Mouse (Mus musculus) hindbrain, embryonic 16.5 days (tissue): Measurements from ENCODE around the gene Gm20458. TPM values are rescaled to one million over a fixed set of nuclear protein-coding genes. Genes with fewer than 3 reads are reported as not detected.

Source experiments
- ATAC-seq: fragments of 200-750 bp; cut with Nextera tagmentation; 2 replicates; pipeline ENCODE4 v1.8.0; 2017; ENCODE audit warnings: moderate TSS enrichment, moderate library complexity
- H3K27ac ChIP-seq: fragments of 300-500 bp; sonication (generic); 2 replicates; pipeline ENCODE4 v1.5.1; 2014; ENCODE audit warnings: low read depth, mild to moderate bottlenecking, control low read depth, low read length, moderate library complexity
- H3K27me3 ChIP-seq: fragments of 300-500 bp; sonication (generic); replicated peaks from 2 replicates; pipeline ENCODE4 v1.6.1; 2014; ENCODE audit warnings: low read length; ENCODE audit not compliant: control insufficient read depth, insufficient read depth
- H3K36me3 ChIP-seq: fragments of 300-500 bp; sonication (generic); 2 replicates; pipeline ENCODE4 v1.6.1; 2014; ENCODE audit warnings: mild to moderate bottlenecking, low read length, moderate library complexity, mixed read lengths; ENCODE audit not compliant: control insufficient read depth, insufficient read depth
- H3K4me1 ChIP-seq: fragments of 300-500 bp; sonication (generic); 2 replicates; pipeline ENCODE4 v1.6.1; 2014; ENCODE audit warnings: low read depth, low read length; ENCODE audit not compliant: control insufficient read depth, insufficient read depth
- H3K4me2 ChIP-seq: fragments of 300-500 bp; sonication (generic); 2 replicates; pipeline ENCODE4 v1.6.1; 2014; ENCODE audit warnings: mild to moderate bottlenecking, low read length, control low read depth, moderate library complexity
- H3K4me3 ChIP-seq: fragments of 300-500 bp; sonication (generic); 2 replicates; pipeline ENCODE4 v1.5.1; 2014; ENCODE audit warnings: mild to moderate bottlenecking, low read length, control low read depth, moderate library complexity
- H3K9ac ChIP-seq: fragments of 300-500 bp; sonication (generic); 2 replicates; pipeline ENCODE4 v1.6.1; 2014; ENCODE audit warnings: low read depth, mild to moderate bottlenecking, control low read depth, low read length, moderate library complexity
- H3K9me3 ChIP-seq: fragments of 300-500 bp; sonication (generic); 2 replicates; pipeline ENCODE4 v1.6.1; 2014; ENCODE audit warnings: mild to moderate bottlenecking, low read length, moderate library complexity; ENCODE audit not compliant: control insufficient read depth
- WGBS: fragments of 180-500 bp; shearing (Covaris S2); extraction: QIAGEN DNeasy Blood & Tissue Kit; methylation state at CpG from one replicate; pipeline ENCODE4 v1.1.7; 2014; 5-methylcytosine and 5-hydroxymethylcytosine counted together
- polyA plus RNA-seq: library from polyadenylated mRNA; unstranded; fragments of >200 nt; fragmentation: Nextera tagmentation; extraction: Ambion mirVana; gene quantifications from 2 replicates; pipeline ENCODE4 v1.2.1, GENCODE M21; 2015

The Gm20458 gene
- polyA plus RNA-seq, 1 experiment from 2014 or later, result 12.3 TPM

DNA sequence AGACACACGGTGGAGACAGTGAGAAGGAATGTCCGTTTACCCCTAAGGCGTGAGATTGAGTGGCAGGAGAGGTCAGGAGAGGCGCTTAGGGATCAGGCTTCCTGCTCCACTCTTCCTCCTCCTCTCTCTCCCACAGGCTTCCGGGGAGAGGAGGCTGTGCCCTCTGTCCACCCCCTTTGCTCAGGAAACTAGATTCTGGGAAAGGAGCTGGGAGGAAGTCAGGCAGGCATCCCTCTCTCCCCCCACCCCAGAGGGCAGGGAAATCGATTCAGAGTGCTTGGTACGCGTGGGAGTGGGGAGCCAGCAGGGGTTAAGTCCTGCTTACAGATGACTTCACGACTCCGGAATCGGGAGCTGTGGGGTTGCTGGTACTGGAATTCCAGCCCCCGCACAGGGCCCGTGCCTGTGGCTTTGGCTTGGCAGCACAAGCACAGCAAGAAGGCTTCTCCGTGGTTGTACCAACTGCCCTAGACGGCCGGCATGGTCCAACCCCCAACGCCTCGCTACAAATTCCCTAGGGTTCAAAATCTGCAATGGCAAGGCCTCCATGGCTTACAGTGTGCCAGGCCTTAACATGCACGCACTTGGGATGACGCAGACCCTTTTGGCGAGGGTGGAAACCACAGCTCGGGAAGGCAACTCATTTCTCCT is 28.1 kb upstream of the Gm20458 start:
- ATAC-seq, result no peak
- Histone ChIP-seq H3K4me3 (no peak overlapping the region), H3K27ac (no peak overlapping the region), H3K9ac (no peak overlapping the region), H3K9me3 (no peaks in the 10 kb centered on the region), H3K27me3 (no peaks in the 10 kb centered on the region), H3K4me2 (no peak overlapping the region), H3K36me3 (no peaks in the 10 kb centered on the region), H3K4me1 (no peaks in the 10 kb centered on the region)
- WGBS, result 34% methylated on average over 22 of the region's 22 CpGs

- Histone ChIP-seq H3K27ac (no peak overlapping the region), H3K27me3 (no peaks in the 10 kb centered on the region), H3K4me1 (no peaks in the 10 kb centered on the region), H3K4me3 (no peak overlapping the region), H3K36me3 (no peaks in the 10 kb centered on the region), H3K9me3 (no peaks in the 10 kb centered on the region), H3K4me2 (no peak overlapping the region), H3K9ac (no peak overlapping the region)
- WGBS, result 89% methylated on average over 9 of the region's 9 CpGs
- no peak for ATAC-seq
Measured at GRCm38 (mm10) chr2:164433278-164433895, 27.4 kb upstream of the Gm20458 start.

- 88% methylated on average over 3 of the region's 3 CpGs for WGBS
- ATAC-seq, result no peak
Measured at GRCm38 (mm10) chr2:164434681-164435080, 26.1 kb upstream of the Gm20458 start.

GRCm38 (mm10) chr2:164435216-164436090 is 25.3 kb upstream of the Gm20458 start:
- WGBS, result 57% methylated on average over 5 of the region's 5 CpGs
- no peaks in the 10 kb centered on the region for H3K27me3 ChIP-seq
- H3K9ac ChIP-seq, result no peak overlapping the region

More at GRCm38 (mm10) chr2:164434681-164435080, 26.1 kb upstream of the Gm20458 start:
- Histone ChIP-seq H3K9me3 (no peaks in the 10 kb centered on the region), H3K4me1 (no peaks in the 10 kb centered on the region), H3K9ac (no peak overlapping the region), H3K4me3 (no peak overlapping the region), H3K36me3 (no peaks in the 10 kb centered on the region), H3K27me3 (no peaks in the 10 kb centered on the region), H3K27ac (no peak overlapping the region), H3K4me2 (no peak overlapping the region)

DNA sequence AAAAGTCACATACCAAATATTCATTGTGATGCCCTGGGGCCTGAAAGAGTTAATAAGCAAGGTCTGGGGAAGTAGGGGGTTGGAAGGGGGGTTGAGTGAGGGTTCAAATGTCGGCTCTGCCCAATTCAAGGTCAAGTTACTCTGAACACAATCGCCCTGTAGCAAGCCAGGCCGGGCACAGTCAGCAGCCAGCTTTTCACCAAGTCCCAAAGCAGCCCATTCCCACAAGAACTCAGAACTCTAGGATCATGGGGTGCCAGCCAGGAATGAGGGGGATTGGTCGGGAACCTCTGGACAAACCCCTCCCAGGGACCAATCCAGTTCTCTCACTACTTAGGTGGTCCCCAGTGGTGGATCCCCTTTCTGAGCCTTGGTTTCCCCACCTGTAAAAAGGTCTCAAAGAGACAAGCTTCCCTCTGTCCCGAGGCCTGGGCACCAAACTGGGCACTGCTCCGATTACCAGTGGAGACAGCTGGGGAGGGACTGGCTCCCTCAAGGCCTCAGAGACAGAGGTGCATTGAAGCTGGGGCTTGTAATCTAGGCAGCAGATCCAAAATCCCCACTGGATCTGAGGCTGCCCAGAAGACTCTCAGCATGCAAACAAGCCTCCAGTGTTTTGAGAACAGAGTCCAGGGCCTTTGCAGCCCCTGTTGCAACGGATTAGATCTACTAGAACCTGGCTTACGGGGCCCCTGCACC is 24.4 kb upstream of the Gm20458 start:
- Histone ChIP-seq H3K9ac (no peak overlapping the region; the same call in 1 of the 2 replicates), H3K4me2 (no peak overlapping the region), H3K9me3 (no peaks in the 10 kb centered on the region), H3K36me3 (no peaks in the 10 kb centered on the region), H3K4me3 (no peak overlapping the region), H3K27me3 (peaks cover 5% of the 10 kb centered on the region), H3K4me1 (peaks cover 2% of the 10 kb centered on the region; the same call in 1 of the 2 replicates), H3K27ac (peak overlapping the region; percentile 48; the same call in 1 of the 2 replicates)
- ATAC-seq, result 0 out of 2 replicates have a peak, but pooled peaks have one; percentile 24
- WGBS, result 29% methylated on average over 8 of the region's 8 CpGs

More at GRCm38 (mm10) chr2:164435216-164436090, 25.3 kb upstream of the Gm20458 start:
- Histone ChIP-seq H3K27ac (no peak overlapping the region), H3K4me1 (no peaks in the 10 kb centered on the region), H3K9me3 (no peaks in the 10 kb centered on the region), H3K4me3 (no peak overlapping the region), H3K36me3 (no peaks in the 10 kb centered on the region), H3K4me2 (no peak overlapping the region)
- no peak for ATAC-seq

- WGBS, result 61% methylated on average over 3 of the region's 3 CpGs
- Histone ChIP-seq H3K36me3 (no peaks in the 10 kb centered on the region), H3K4me1 (peaks cover 7% of the 10 kb centered on the region), H3K27ac (peak overlapping the region; percentile 16; the same call in 1 of the 2 replicates), H3K27me3 (peaks cover 11% of the 10 kb centered on the region), H3K4me3 (no peak overlapping the region), H3K4me2 (no peak overlapping the region), H3K9me3 (no peaks in the 10 kb centered on the region), H3K9ac (no peak overlapping the region; the same call in 1 of the 2 replicates)
- ATAC-seq, result peak; percentile 40; the same call in 1 of the 2 replicates
Measured at GRCm38 (mm10) chr2:164436961-164437360, 23.8 kb upstream of the Gm20458 start.

DNA sequence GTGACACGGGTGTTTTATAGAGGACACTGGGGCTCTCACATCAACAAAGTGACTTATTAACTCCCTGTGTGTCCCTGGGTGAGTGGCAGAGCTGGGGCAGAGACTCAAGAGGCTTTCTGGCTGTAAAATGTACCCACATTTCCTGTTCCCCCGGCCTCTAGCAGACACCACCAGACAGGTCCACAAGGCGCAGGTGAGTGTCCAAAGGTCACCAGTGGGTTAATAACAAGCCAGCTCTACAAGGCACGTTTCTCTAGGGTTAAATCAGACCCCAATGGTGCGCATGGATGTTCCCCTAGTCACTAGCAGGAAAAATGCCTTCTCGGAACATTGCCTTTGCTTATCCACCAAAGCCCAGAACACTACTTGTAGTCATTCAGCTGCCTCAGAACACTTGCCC is 23.1 kb upstream of the Gm20458 start:
- H3K9me3 ChIP-seq, result no peaks in the 10 kb centered on the region
- H3K36me3 ChIP-seq, result no peaks in the 10 kb centered on the region
- no peak overlapping the region for H3K4me2 ChIP-seq
- 85% methylated on average over 6 of the region's 6 CpGs for WGBS
- peaks cover 13% of the 10 kb centered on the region for H3K27me3 ChIP-seq
- H3K4me3 ChIP-seq, result no peak overlapping the region
- H3K4me1 ChIP-seq, result peaks cover 14% of the 10 kb centered on the region
- H3K9ac ChIP-seq, result no peak overlapping the region
- no peak for ATAC-seq
- H3K27ac ChIP-seq, result no peak overlapping the region

DNA sequence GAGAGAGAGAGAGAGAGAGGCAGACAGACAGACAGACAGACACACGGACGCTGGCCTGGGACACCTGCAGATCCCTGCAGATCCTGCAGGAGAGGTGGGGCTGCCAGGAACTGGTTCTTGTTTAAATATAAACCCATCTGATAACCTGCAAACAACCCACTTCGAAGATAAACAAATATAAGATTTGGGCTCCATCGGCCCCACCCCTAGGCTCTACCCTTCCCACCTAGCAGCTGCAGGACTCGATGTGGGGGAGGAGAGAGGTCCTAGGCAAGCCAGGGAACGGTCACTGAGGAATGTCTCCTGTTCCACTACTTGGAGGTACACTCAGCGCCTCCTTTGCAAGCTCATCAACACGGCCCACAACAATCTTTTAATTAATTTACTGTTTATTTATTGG is 22.5 kb upstream of the Gm20458 start:
- no peak overlapping the region for H3K4me2 ChIP-seq
- H3K9ac ChIP-seq, result no peak overlapping the region
- no peak for ATAC-seq
- peaks cover 13% of the 10 kb centered on the region for H3K27me3 ChIP-seq
- H3K4me3 ChIP-seq, result no peak overlapping the region
- H3K9me3 ChIP-seq, result no peaks in the 10 kb centered on the region
- no peak overlapping the region for H3K27ac ChIP-seq
- no peaks in the 10 kb centered on the region for H3K36me3 ChIP-seq
- H3K4me1 ChIP-seq, result peaks cover 17% of the 10 kb centered on the region
- 77% methylated on average over 8 of the region's 8 CpGs for WGBS
